Mouse (Mus musculus) embryonic fibroblast, embryonic 13.5 days (primary cell): ENCODE data around the gene Vps18.

Experiments used
- CTCF ChIP-seq: IDR thresholded peaks from 2 replicates; pipeline ENCODE4 v1.5.1; 2011; ENCODE audit warnings: mild to moderate bottlenecking, control low read depth, low read length, moderate library complexity, borderline replicate concordance; ENCODE audit not compliant: insufficient read depth
- POLR2A ChIP-seq: IDR thresholded peaks from 2 replicates; pipeline ENCODE4 v1.6.1; 2011; ENCODE audit warnings: low read depth, mild to moderate bottlenecking, control low read depth, low read length, moderate library complexity

- no peak for TF ChIP-seq CTCF
- no peak for TF ChIP-seq POLR2A
Observed at GRCm38 (mm10) chr2:119336002-119336401, 47.5 kb downstream of the Vps18 start.
